Mouse (Mus musculus) MEL (cell line): ENCODE results near the gene Smim15. TPM values are rescaled to one million over a fixed set of nuclear protein-coding genes. Genes with fewer than 3 reads are reported as not detected.

Experiments
- DNase-seq: peaks from one replicate; pipeline ENCODE4 v3.0.0; 2011; ENCODE audit warnings: low read depth, low spot score
- H3K27ac ChIP-seq: 2 replicates; pipeline ENCODE4 v1.5.1; 2012; ENCODE audit warnings: low read depth, mild to moderate bottlenecking, control low read depth, low read length, moderate library complexity; ENCODE audit not compliant: control insufficient read depth
- H3K27me3 ChIP-seq, 2 experiments: fragments of 150-350 bp in 1 of 2; sonication (generic) in 1 of 2; 2 replicates each; pipeline ENCODE4 v1.6.1; 2012; ENCODE audit warnings: low read length in 2 of 2, mild to moderate bottlenecking in 2 of 2, improper control_type of control experiment in 1 of 2, moderate library complexity in 1 of 2; ENCODE audit not compliant: insufficient read depth in 2 of 2, control insufficient read depth in 1 of 2
- H3K36me3 ChIP-seq, 2 experiments: 2 replicates each; pipeline ENCODE4 v1.6.1; 2012 to 2014; ENCODE audit warnings: low read length in 2 of 2, improper control_type of control experiment in 1 of 2, inconsistent platforms in 1 of 2, mild to moderate bottlenecking in 1 of 2; ENCODE audit not compliant: insufficient read depth in 2 of 2, control insufficient read depth in 1 of 2
- H3K4me1 ChIP-seq, 2 experiments: fragments of 150-350 bp in 1 of 2; sonication (generic) in 1 of 2; 2 replicates each; pipeline ENCODE4 v1.6.1; 2012; ENCODE audit warnings: low read length in 2 of 2, improper control_type of control experiment in 1 of 2, mild to moderate bottlenecking in 1 of 2; ENCODE audit not compliant: insufficient read depth in 2 of 2, control insufficient read depth in 1 of 2
- H3K4me3 ChIP-seq, 2 experiments: fragments of 150-350 bp in 1 of 2; sonication (generic) in 1 of 2; 2 replicates each; pipeline ENCODE4 v1.5.1; 2012; ENCODE audit warnings: low read depth in 2 of 2, low read length in 2 of 2, mild to moderate bottlenecking in 2 of 2, moderate library complexity in 2 of 2, control low read depth in 1 of 2, improper control_type of control experiment in 1 of 2; ENCODE audit not compliant: control insufficient read depth in 1 of 2, insufficient read depth in 1 of 2
- H3K79me2 ChIP-seq: 2 replicates; pipeline ENCODE4 v1.6.1; 2012; ENCODE audit warnings: mild to moderate bottlenecking, low read length, moderate library complexity; ENCODE audit not compliant: control insufficient read depth, poor library complexity, insufficient read depth
- H3K9ac ChIP-seq: 2 replicates; pipeline ENCODE4 v1.6.1; 2012; ENCODE audit warnings: low read depth, mild to moderate bottlenecking, control low read depth, low read length, moderate library complexity; ENCODE audit not compliant: control insufficient read depth, poor library complexity, severe bottlenecking
- H3K9me3 ChIP-seq: fragments of 150-350 bp; sonication (generic); replicated peaks from 2 replicates; pipeline ENCODE4 v1.6.1; 2012; ENCODE audit warnings: mild to moderate bottlenecking, low read length, improper control_type of control experiment, moderate library complexity; ENCODE audit not compliant: insufficient read depth
- BHLHE40 ChIP-seq: IDR thresholded peaks from 2 replicates; pipeline ENCODE4 v1.6.1; 2012; ENCODE audit warnings: low read depth, mild to moderate bottlenecking, inconsistent platforms, low read length, improper control_type of control experiment, borderline replicate concordance
- CHD2 ChIP-seq: IDR thresholded peaks from 2 replicates; pipeline ENCODE4 v1.6.1; 2011; ENCODE audit warnings: low read length, improper control_type of control experiment
- CTCF ChIP-seq, 3 experiments: IDR thresholded peaks in 2 of 3; conservative IDR thresholded peaks in 1 of 3; 2 replicates each; pipeline ENCODE4 v1.5.1; 2011 to 2012; ENCODE audit warnings: low read length in 3 of 3, low read depth in 2 of 3, mild to moderate bottlenecking in 2 of 3, improper control_type of control experiment in 1 of 3, inconsistent platforms in 1 of 3, mixed read lengths in 1 of 3, moderate library complexity in 1 of 3; ENCODE audit not compliant: control insufficient read depth in 1 of 3, insufficient read depth in 1 of 3, poor library complexity in 1 of 3, severe bottlenecking in 1 of 3
- E2F4 ChIP-seq: IDR thresholded peaks from 2 replicates; pipeline ENCODE4 v1.6.1; 2011; ENCODE audit warnings: low read depth, low read length, improper control_type of control experiment, borderline replicate concordance
- ELF1 ChIP-seq: IDR thresholded peaks from 2 replicates; pipeline ENCODE4 v1.6.1; 2014; ENCODE audit warnings: low read depth, mild to moderate bottlenecking, inconsistent platforms, low read length, improper control_type of control experiment, moderate library complexity
- EP300 ChIP-seq, 2 experiments: IDR thresholded peaks; 2 replicates each; pipeline ENCODE4 v1.6.1; 2011; ENCODE audit warnings: improper control_type of control experiment in 2 of 2, low read length in 2 of 2, low read depth in 1 of 2, mild to moderate bottlenecking in 1 of 2
- ETS1 ChIP-seq: IDR thresholded peaks from 2 replicates; pipeline ENCODE4 v1.6.1; 2012; ENCODE audit warnings: low read depth, mild to moderate bottlenecking, inconsistent platforms, low read length, improper control_type of control experiment, moderate library complexity
- GABPA ChIP-seq: IDR thresholded peaks from 2 replicates; pipeline ENCODE4 v1.6.1; 2012; ENCODE audit warnings: low read depth, mild to moderate bottlenecking, inconsistent platforms, low read length, improper control_type of control experiment, moderate library complexity
- GATA1 ChIP-seq: IDR thresholded peaks from 2 replicates; pipeline ENCODE4 v1.6.1; 2011; ENCODE audit warnings: low read depth, low read length, improper control_type of control experiment
- HCFC1 ChIP-seq: IDR thresholded peaks from 2 replicates; pipeline ENCODE4 v1.6.1; 2012; ENCODE audit warnings: low read depth, mild to moderate bottlenecking, inconsistent platforms, low read length, improper control_type of control experiment, moderate library complexity
- JUND ChIP-seq: IDR thresholded peaks from 2 replicates; pipeline ENCODE4 v1.6.1; 2011; ENCODE audit warnings: low read depth, mild to moderate bottlenecking, improper control_type of control experiment, low read length
- KAT2A ChIP-seq: conservative IDR thresholded peaks from 2 replicates; pipeline ENCODE4 v1.6.1; 2012; ENCODE audit warnings: low read depth, low read length, improper control_type of control experiment, inconsistent platforms
- MAFK ChIP-seq: IDR thresholded peaks from 2 replicates; pipeline ENCODE4 v1.6.1; 2011; ENCODE audit warnings: low read depth, mild to moderate bottlenecking, low read length, improper control_type of control experiment, borderline replicate concordance
- MAZ ChIP-seq: IDR thresholded peaks from 2 replicates; pipeline ENCODE4 v1.6.1; 2012; ENCODE audit warnings: low read depth, mild to moderate bottlenecking, inconsistent platforms, low read length, improper control_type of control experiment
- MEF2A ChIP-seq: IDR thresholded peaks from 2 replicates; pipeline ENCODE4 v1.6.1; 2014; ENCODE audit warnings: low read depth, mild to moderate bottlenecking, inconsistent platforms, low read length, improper control_type of control experiment; ENCODE audit not compliant: poor library complexity, insufficient replicate concordance, severe bottlenecking; ENCODE audit errors: extremely low read depth
- MXI1 ChIP-seq: IDR thresholded peaks from 2 replicates; pipeline ENCODE4 v1.6.1; 2011; ENCODE audit warnings: mild to moderate bottlenecking, low read depth, low read length, improper control_type of control experiment
- MYB ChIP-seq: IDR thresholded peaks from 2 replicates; pipeline ENCODE4 v1.6.1; 2011; ENCODE audit warnings: mild to moderate bottlenecking, low read depth, low read length, improper control_type of control experiment
- MYC ChIP-seq: IDR thresholded peaks from 2 replicates; pipeline ENCODE4 v1.6.1; 2011; ENCODE audit warnings: low read depth, mild to moderate bottlenecking, low read length, improper control_type of control experiment, moderate library complexity
- NELFE ChIP-seq: IDR thresholded peaks from 2 replicates; pipeline ENCODE4 v1.6.1; 2011; ENCODE audit warnings: low read depth, low read length, improper control_type of control experiment
- NRF1 ChIP-seq: IDR thresholded peaks from 2 replicates; pipeline ENCODE4 v1.6.1; 2014; ENCODE audit warnings: low read depth, mild to moderate bottlenecking, inconsistent platforms, low read length, improper control_type of control experiment, moderate library complexity; ENCODE audit not compliant: poor library complexity, insufficient read depth, severe bottlenecking
- POLR2A ChIP-seq, 2 experiments: IDR thresholded peaks; 2 replicates each; pipeline ENCODE4 v1.6.1; 2011 to 2012; ENCODE audit warnings: low read length in 2 of 2, mild to moderate bottlenecking in 2 of 2, control low read depth in 1 of 2, improper control_type of control experiment in 1 of 2, low read depth in 1 of 2, moderate library complexity in 1 of 2; ENCODE audit not compliant: control insufficient read depth in 1 of 2, insufficient read depth in 1 of 2, poor library complexity in 1 of 2
- POLR2AphosphoS2 ChIP-seq: IDR thresholded peaks from 2 replicates; pipeline ENCODE4 v1.6.1; 2011; ENCODE audit warnings: low read length, improper control_type of control experiment
- POLR2AphosphoS5 ChIP-seq: IDR thresholded peaks from 2 replicates; pipeline ENCODE4 v1.6.1; 2012; ENCODE audit warnings: low read depth, borderline replicate concordance, mild to moderate bottlenecking, inconsistent platforms, low read length, moderate library complexity, mixed read lengths
- RAD21 ChIP-seq: IDR thresholded peaks from 2 replicates; pipeline ENCODE4 v1.6.1; 2011; ENCODE audit warnings: mild to moderate bottlenecking, low read depth, low read length, improper control_type of control experiment
- RCOR1 ChIP-seq: IDR thresholded peaks from 2 replicates; pipeline ENCODE4 v1.6.1; 2012; ENCODE audit warnings: low read depth, mild to moderate bottlenecking, inconsistent platforms, low read length, improper control_type of control experiment
- SIN3A ChIP-seq: IDR thresholded peaks from 2 replicates; pipeline ENCODE4 v1.6.1; 2012; ENCODE audit warnings: low read length, improper control_type of control experiment, inconsistent platforms
- SMC3 ChIP-seq: IDR thresholded peaks from 2 replicates; pipeline ENCODE4 v1.6.1; 2011; ENCODE audit warnings: low read depth, low read length, improper control_type of control experiment
- TBP ChIP-seq: IDR thresholded peaks from 2 replicates; pipeline ENCODE4 v1.8.0; 2011; ENCODE audit warnings: low read depth, low read length, improper control_type of control experiment
- TCF12 ChIP-seq: IDR thresholded peaks from 2 replicates; pipeline ENCODE4 v1.6.1; 2014; ENCODE audit warnings: low read depth, mild to moderate bottlenecking, inconsistent platforms, low read length, improper control_type of control experiment, moderate library complexity
- UBTF ChIP-seq: IDR thresholded peaks from 2 replicates; pipeline ENCODE4 v1.6.1; 2012; ENCODE audit warnings: low read depth, mild to moderate bottlenecking, inconsistent platforms, low read length, improper control_type of control experiment, moderate library complexity, borderline replicate concordance; ENCODE audit not compliant: insufficient read depth
- USF1 ChIP-seq: IDR thresholded peaks from 2 replicates; pipeline ENCODE4 v1.6.1; 2014; ENCODE audit warnings: low read depth, mild to moderate bottlenecking, inconsistent platforms, low read length, improper control_type of control experiment, moderate library complexity
- ZC3H11A ChIP-seq: IDR thresholded peaks from 2 replicates; pipeline ENCODE4 v1.6.1; 2012; ENCODE audit warnings: low read depth, mild to moderate bottlenecking, inconsistent platforms, low read length, improper control_type of control experiment
- ZKSCAN1 ChIP-seq: IDR thresholded peaks from 2 replicates; pipeline ENCODE4 v1.6.1; 2012; ENCODE audit warnings: low read depth, mild to moderate bottlenecking, inconsistent platforms, low read length, improper control_type of control experiment, moderate library complexity
- ZMIZ1 ChIP-seq: IDR thresholded peaks from 2 replicates; pipeline ENCODE4 v1.6.1; 2012; ENCODE audit warnings: low read depth, mild to moderate bottlenecking, inconsistent platforms, low read length, improper control_type of control experiment, moderate library complexity
- ZNF384 ChIP-seq: IDR thresholded peaks from 2 replicates; pipeline ENCODE4 v1.6.1; 2012; ENCODE audit warnings: low read depth, mild to moderate bottlenecking, inconsistent platforms, low read length, improper control_type of control experiment
- polyA plus RNA-seq, 2 experiments: library from polyadenylated mRNA; stranded (reverse) in 1 of 2; unstranded in 1 of 2; fragments of >175 nt in 1 of 2; fragments of >200 nt in 1 of 2; gene quantifications; 2 replicates each; pipeline versions ENCODE4 v1.2.1 to v1.2.4; 2012; ENCODE audit warnings: low replicate concordance in 2 of 2, low read depth in 1 of 2; ENCODE audit not compliant: insufficient read length in 2 of 2, insufficient read depth in 1 of 2, missing spikeins in 1 of 2
- total RNA-seq: library from RNA; depleted of rRNA; stranded (reverse); fragments of 300-350 nt; gene quantifications from 2 replicates; pipeline ENCODE4 v1.2.3, GENCODE M21; 2012; rRNA removed

The Smim15 gene
- total RNA-seq (69.6 and 73.4 TPM in 2 replicates), polyA plus RNA-seq (100 to 1,000 TPM in 1 of 2 experiments, not detected in 1; 122 TPM)

DNA sequence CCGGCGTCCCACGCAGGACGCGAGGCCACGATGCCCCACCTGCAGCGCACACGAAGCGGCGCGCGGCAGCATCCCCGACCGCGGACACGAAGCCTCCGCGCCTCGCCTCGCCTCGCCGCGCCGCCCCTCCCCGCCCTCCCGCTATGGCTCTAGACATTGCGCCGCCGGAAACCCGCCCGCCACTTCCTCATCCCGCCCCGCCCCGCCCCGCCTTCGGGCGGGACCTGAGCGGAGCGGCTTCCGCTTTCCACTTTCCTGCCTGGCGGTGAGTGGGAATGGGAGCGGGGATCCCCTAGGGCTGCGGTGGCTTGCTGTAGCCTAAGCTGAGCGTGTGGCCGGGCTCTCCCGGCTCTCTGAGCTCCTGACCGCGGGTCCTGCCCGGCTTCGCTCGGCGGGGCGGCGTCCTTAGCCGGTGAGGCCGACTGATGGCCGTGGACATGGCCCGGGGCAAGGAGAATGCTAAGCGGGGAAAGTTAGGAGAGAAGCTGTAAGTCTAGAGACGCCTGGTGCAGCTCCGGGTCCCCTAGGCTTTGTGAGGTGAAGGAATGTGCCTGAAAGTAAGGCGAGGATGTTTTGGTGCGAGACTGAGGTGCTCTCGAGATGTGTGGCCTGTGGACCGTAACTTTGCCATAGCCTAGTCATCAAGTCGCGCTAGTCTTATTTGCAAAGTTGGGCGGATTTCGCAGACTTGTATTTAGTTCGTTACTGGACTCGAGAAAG is at the start of gene Smim15:
Gene Smim15 (plus strand): TSS at position 225 of the 720 bp plus-strand sequence.
- peak; percentile 95 for DNase-seq
- Histone ChIP-seq H3K27me3 (no peaks in the 10 kb centered on the region), H3K36me3 (peaks cover 5 to 62% of the 10 kb centered on the region in 2 experiments; a peak in 3 of 4 replicates), H3K9ac (peak within 1 kb of the TSS; percentile 94), H3K4me3 (peak within 1 kb of the TSS; percentile 87 to 97), H3K4me1 (peaks cover 25 to 44% of the 10 kb centered on the region in 2 experiments), H3K9me3 (no peaks in the 10 kb centered on the region), H3K79me2 (peaks cover 24% of the 10 kb centered on the region), H3K27ac (peak within 1 kb of the TSS; percentile 69)
- peak; percentile 90 to 92 for TF ChIP-seq POLR2A (IDR thresholded peaks at IDR 0.05; ENCODE audit: control insufficient read depth in 1 of 2, insufficient read depth in 1 of 2, low read depth in 1 of 2, low read length in 2 of 2, poor library complexity in 1 of 2)
- peak; percentile 99 for TF ChIP-seq MAZ
- no peak for TF ChIP-seq POLR2AphosphoS5
- TF ChIP-seq BHLHE40, result no peak
- TF ChIP-seq ZMIZ1, result peak; percentile 81
- TF ChIP-seq GATA1, result no peak
- no peak for TF ChIP-seq MEF2A
- no peak for TF ChIP-seq ZC3H11A
- no peak for TF ChIP-seq ZKSCAN1
- TF ChIP-seq TBP, result no peak
- peak; percentile 55 for TF ChIP-seq MXI1
- TF ChIP-seq SIN3A, result peak; percentile 76; the same call in 1 of the 2 replicates
- no peak for TF ChIP-seq UBTF
- TF ChIP-seq EP300 (IDR thresholded peaks at IDR 0.05; ENCODE audit: low read depth in 1 of 2, low read length in 2 of 2), result peak in 1 of 2 experiments; percentile 34; a peak in 2 of 4 replicates
- TF ChIP-seq SMC3, result no peak
- no peak for TF ChIP-seq RAD21
- 0 out of 2 replicates have a peak, but pooled peaks have one; percentile 15 for TF ChIP-seq E2F4
- 0 out of 6 replicates have a peak, but pooled peaks of 1 of the 3 experiments have one; percentile 0 for TF ChIP-seq CTCF (IDR thresholded peaks at IDR 0.05 in 2 of 3, conservative IDR thresholded peaks at IDR 0.05 in 1 of 3; ENCODE audit: control insufficient read depth in 1 of 3, insufficient read depth in 1 of 3, low read depth in 2 of 3, low read length in 3 of 3, poor library complexity in 1 of 3, severe bottlenecking in 1 of 3)
- peak; percentile 97 for TF ChIP-seq ELF1
- peak; percentile 93 for TF ChIP-seq POLR2AphosphoS2
- TF ChIP-seq NELFE, result peak; percentile 91
- peak; percentile 84 for TF ChIP-seq HCFC1
- TF ChIP-seq USF1, result no peak
- TF ChIP-seq MYC, result peak; percentile 15
- 0 out of 2 replicates have a peak, but pooled peaks have one; percentile 18 for TF ChIP-seq ZNF384
- TF ChIP-seq JUND, result no peak
- TF ChIP-seq CHD2, result no peak
- TF ChIP-seq MYB, result no peak
- TF ChIP-seq GABPA, result peak; percentile 5; the same call in 1 of the 2 replicates
- TF ChIP-seq RCOR1, result 0 out of 2 replicates have a peak, but pooled peaks have one; percentile 2
- peak; percentile 27 for TF ChIP-seq ETS1
- no peak; the same call in 1 of the 2 replicates for TF ChIP-seq KAT2A
- peak; percentile 62 for TF ChIP-seq TCF12
- no peak for TF ChIP-seq NRF1
- no peak for TF ChIP-seq MAFK
